Mouse (Mus musculus) Patski (cell line): ENCODE data around the gene Dppa4. TPM values are rescaled to one million over a fixed set of nuclear protein-coding genes. Genes with fewer than 3 reads are reported as not detected.

Experiments used
- ATAC-seq: fragments of 100-300 bp; one replicate; pipeline ENCODE4 v1.8.0; 2021
- CTCF ChIA-PET: fragments of 350-600 bp; sonication (Branson Sonifier 250); formaldehyde crosslinking; loops from one replicate; lab custom pipeline; 2022; ENCODE audit warnings: inconsistent platforms; lab: Charles Lee
- POLR2A ChIA-PET: fragments of 350-600 bp; sonication (Branson Sonifier 250); formaldehyde crosslinking; loops from one replicate; lab custom pipeline; 2022; ENCODE audit warnings: antibody characterized with exemption, inconsistent platforms; lab: Charles Lee
- DNase-seq: peaks from one replicate; pipeline ENCODE4 v3.0.0-alpha.2; 2011; ENCODE audit warnings: low read depth, low spot score
- H3K27me3 ChIP-seq: fragments of 371-371 bp; one replicate; pipeline ENCODE4 v1.5.1; 2021
- CTCF ChIP-seq: fragments of 100-300 bp; IDR thresholded peaks from one replicate; pipeline ENCODE4 v1.5.1; 2021
- in situ Hi-C: fragments of 300-500 bp; cut with MboI; formaldehyde crosslinking; loops from 3 replicates; pipeline ENCODE4 v1.11.1; 2018; ENCODE audit warnings: low pct_unique_long_range_greater_than_20kb, mixed read lengths
- polyA plus RNA-seq: library from polyadenylated mRNA; unstranded; gene quantifications from one replicate; pipeline ENCODE4 v1.2.3, GENCODE M21; 2021

The Dppa4 gene
- not detected for polyA plus RNA-seq

GRCm38 (mm10) chr16:48283517-48283916 is at the start of gene Dppa4:
Dppa4 (plus strand) TSS chr16:48283733.
- ATAC-seq: no peak
- POLR2A ChIA-PET: no interaction called here
- CTCF ChIA-PET: no interaction called here
- DNase-seq: no peak
- in situ Hi-C loops: no loop called here
- TF ChIP-seq CTCF: no peak
- H3K27me3 ChIP-seq: no peaks in the 10 kb centered on the region

GRCm38 (mm10) chr16:48234999-48235398 is 48.5 kb upstream of the Dppa4 start:
- ChIA-PET POLR2A (no interaction called here), CTCF (no interaction called here)
- H3K27me3 ChIP-seq: no peaks in the 10 kb centered on the region
- ATAC-seq (no peak), DNase-seq (no peak)
- in situ Hi-C loops: no loop called here
- no peak for TF ChIP-seq CTCF

GRCm38 (mm10) chr16:48237676-48238075 is 45.9 kb upstream of the Dppa4 start:
- CTCF ChIA-PET: no interaction called here
- TF ChIP-seq CTCF: no peak
- in situ Hi-C loops: no loop called here
- DNase-seq: no peak
- POLR2A ChIA-PET: no interaction called here
- no peaks in the 10 kb centered on the region for H3K27me3 ChIP-seq
- ATAC-seq: no peak

GRCm38 (mm10) chr16:48247044-48247661 is 36.4 kb upstream of the Dppa4 start:
- POLR2A ChIA-PET: no interaction called here
- TF ChIP-seq CTCF: no peak
- in situ Hi-C loops: no loop called here

GRCm38 (mm10) chr16:48252824-48253223 is 30.7 kb upstream of the Dppa4 start:
- ChIA-PET CTCF (interaction anchor here (1.1 kb wide), 1 partner anchor 17 kb away, joined by 3 read pairs; no protein-coding TSS in a partner anchor), POLR2A (no interaction called here)
- ATAC-seq (no peak), DNase-seq (no peak)
- no peaks in the 10 kb centered on the region for H3K27me3 ChIP-seq
- in situ Hi-C loops: no loop called here
- TF ChIP-seq CTCF: no peak

More at GRCm38 (mm10) chr16:48247044-48247661, 36.4 kb upstream of the Dppa4 start:
- DNase-seq (no peak), ATAC-seq (no peak)
- CTCF ChIA-PET: no interaction called here
- no peaks in the 10 kb centered on the region for H3K27me3 ChIP-seq

GRCm38 (mm10) chr16:48254584-48254983 is 28.9 kb upstream of the Dppa4 start:
- CTCF ChIA-PET: no interaction called here
- POLR2A ChIA-PET: no interaction called here
- no peak for TF ChIP-seq CTCF
- no peaks in the 10 kb centered on the region for H3K27me3 ChIP-seq
- no peak for DNase-seq
- in situ Hi-C loops: no loop called here
- ATAC-seq: no peak

GRCm38 (mm10) chr16:48259519-48259918 is 24.0 kb upstream of the Dppa4 start:
- in situ Hi-C loops: no loop called here
- DNase-seq (no peak), ATAC-seq (no peak)
- TF ChIP-seq CTCF: no peak
- CTCF ChIA-PET: no interaction called here
- no peaks in the 10 kb centered on the region for H3K27me3 ChIP-seq
- POLR2A ChIA-PET: no interaction called here

GRCm38 (mm10) chr16:48262901-48263300 is 20.6 kb upstream of the Dppa4 start:
- DNase-seq: no peak
- H3K27me3 ChIP-seq: no peaks in the 10 kb centered on the region
- POLR2A ChIA-PET: no interaction called here
- CTCF ChIA-PET: no interaction called here
- in situ Hi-C loops: no loop called here
- no peak for ATAC-seq
- TF ChIP-seq CTCF: no peak

GRCm38 (mm10) chr16:48265856-48266255 is 17.7 kb upstream of the Dppa4 start:
- no peak for TF ChIP-seq CTCF
- ChIA-PET CTCF (no interaction called here), POLR2A (no interaction called here)
- no peak for ATAC-seq
- in situ Hi-C loops: no loop called here
- no peak for DNase-seq
- H3K27me3 ChIP-seq: no peaks in the 10 kb centered on the region

GRCm38 (mm10) chr16:48276940-48277339 is 6.6 kb upstream of the Dppa4 start:
- in situ Hi-C loops: no loop called here
- ChIA-PET CTCF (no interaction called here), POLR2A (no interaction called here)
- H3K27me3 ChIP-seq: no peaks in the 10 kb centered on the region
- ATAC-seq: no peak
- no peak for TF ChIP-seq CTCF
- no peak for DNase-seq

GRCm38 (mm10) chr16:48280883-48281282 is 2.6 kb upstream of the Dppa4 start:
- no peak for ATAC-seq
- TF ChIP-seq CTCF: no peak
- no peak for DNase-seq
- ChIA-PET CTCF (no interaction called here), POLR2A (no interaction called here)
- no peaks in the 10 kb centered on the region for H3K27me3 ChIP-seq
- in situ Hi-C loops: no loop called here

GRCm38 (mm10) chr16:48282801-48283200 is 732 bp upstream of the Dppa4 start:
- no peak for ATAC-seq
- CTCF ChIA-PET: interaction anchor here (1.2 kb wide), 1 partner anchor 10 kb away, joined by 3 read pairs; no protein-coding TSS in a partner anchor
- in situ Hi-C loops: no loop called here
- no peaks in the 10 kb centered on the region for H3K27me3 ChIP-seq
- POLR2A ChIA-PET: no interaction called here
- no peak for DNase-seq
- no peak for TF ChIP-seq CTCF
